Mouse (Mus musculus): ENCODE results near the gene Tm7sf3. TPM values are rescaled to one million over a fixed set of nuclear protein-coding genes. Genes with fewer than 3 reads are reported as not detected.
A peak's percentile ranks its signal among the peaks of the same experiment; 100 is the strongest.

Tm7sf3 gene
- polyA plus RNA-seq, 1 experiment from 2014 or later, result 21.9 TPM

DNA sequence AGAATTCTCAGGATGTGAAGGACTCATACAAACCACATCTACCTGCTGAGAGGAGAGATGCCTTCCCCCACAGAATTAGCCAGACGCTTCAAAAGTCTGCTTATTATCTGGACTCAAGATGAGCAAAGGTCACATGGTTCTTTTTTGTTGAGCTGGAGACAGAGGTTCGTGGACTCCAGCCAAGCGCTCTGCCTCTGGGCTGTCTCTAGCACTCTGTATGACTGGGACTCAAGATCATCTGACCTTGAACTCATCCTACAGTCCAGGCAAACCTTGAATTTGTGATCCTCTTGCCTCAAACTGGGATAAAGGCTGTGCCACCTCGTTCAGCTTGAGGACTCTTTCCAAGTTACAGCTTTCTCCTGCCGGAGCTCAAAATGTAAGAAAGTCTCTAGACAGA, 21.5 kb upstream of the Tm7sf3 start:
- Histone ChIP-seq H3K4me2 (ENCODE audit: low read depth, low read length) (no peak overlapping the region), H3K27ac (ENCODE audit: low read length) (no peak overlapping the region), H3K4me1 (ENCODE audit: control insufficient read depth, low read depth, low read length) (no peaks in the 10 kb centered on the region), H3K27me3 (ENCODE audit: control insufficient read depth, insufficient read depth, low read depth, low read length) (no peaks in the 10 kb centered on the region), H3K4me3 (ENCODE audit: low read depth, low read length) (no peak overlapping the region), H3K36me3 (ENCODE audit: control insufficient read depth, insufficient read depth) (no peaks in the 10 kb centered on the region), H3K9me3 (replicated peaks; ENCODE audit: control insufficient read depth, low read length) (no peaks in the 10 kb centered on the region), H3K9ac (ENCODE audit: low read depth, low read length) (no peak overlapping the region)
- 57% methylated on average over 5 of the region's 5 CpGs for WGBS (ENCODE audit: insufficient replicate concordance)
- ATAC-seq (ENCODE audit: low read depth), result no peak

DNA sequence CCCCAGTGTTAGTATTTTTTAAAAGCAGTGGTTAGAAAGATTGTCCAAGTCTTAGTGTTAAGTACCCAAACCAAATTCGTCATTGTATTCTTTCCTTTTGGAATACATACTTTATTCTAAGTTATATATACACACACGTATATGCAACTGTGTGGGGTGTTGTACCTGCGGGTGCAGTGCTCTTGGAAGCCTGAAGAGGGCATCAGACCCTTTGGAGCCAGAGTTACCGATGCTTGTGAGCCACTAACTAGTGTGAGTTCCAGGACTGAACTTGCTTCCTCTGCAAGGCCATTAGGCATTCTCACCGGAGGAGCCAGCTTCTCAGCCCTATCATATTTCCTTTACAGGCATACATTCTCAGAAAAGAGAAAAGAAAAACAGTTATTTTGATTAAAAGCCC, 20.1 kb upstream of the Tm7sf3 start:
- H3K9ac ChIP-seq (ENCODE audit: low read depth, low read length), result no peak overlapping the region
- no peaks in the 10 kb centered on the region for H3K9me3 ChIP-seq (replicated peaks; ENCODE audit: control insufficient read depth, low read length)
- 15% methylated on average over 5 of the region's 5 CpGs for WGBS (ENCODE audit: insufficient replicate concordance)
- H3K27ac ChIP-seq (ENCODE audit: low read length), result no peak overlapping the region
- H3K27me3 ChIP-seq (ENCODE audit: control insufficient read depth, insufficient read depth, low read depth, low read length), result no peaks in the 10 kb centered on the region
- H3K4me3 ChIP-seq (ENCODE audit: low read depth, low read length), result no peak overlapping the region
- H3K4me1 ChIP-seq (ENCODE audit: control insufficient read depth, low read depth, low read length), result no peaks in the 10 kb centered on the region
- H3K36me3 ChIP-seq (ENCODE audit: control insufficient read depth, insufficient read depth), result no peaks in the 10 kb centered on the region
- ATAC-seq (ENCODE audit: low read depth), result no peak
- no peak overlapping the region for H3K4me2 ChIP-seq (ENCODE audit: low read depth, low read length)

DNA sequence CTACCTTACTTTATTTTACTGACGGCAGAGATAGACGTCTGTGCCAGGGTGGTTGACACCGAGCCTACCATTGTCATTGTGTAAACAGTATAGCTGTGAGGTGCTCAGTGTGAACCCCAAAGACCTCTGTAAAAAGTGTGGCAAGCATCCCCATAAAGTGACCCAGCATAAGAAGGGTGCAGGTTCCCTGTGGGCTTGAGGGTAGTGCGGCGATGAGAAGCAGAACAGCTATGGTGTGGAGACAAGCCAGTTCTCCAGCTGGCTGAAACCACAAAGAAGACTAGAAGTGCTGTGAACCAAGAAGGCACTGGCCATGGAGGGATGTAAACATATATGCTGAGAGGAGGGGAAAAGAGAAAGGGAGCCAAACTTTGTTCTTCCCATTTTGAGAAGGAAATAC, 19.0 kb upstream of the Tm7sf3 start:
- WGBS (ENCODE audit: insufficient replicate concordance), result 57% methylated on average over 5 of the region's 5 CpGs
- Histone ChIP-seq H3K27ac (ENCODE audit: low read length) (no peak overlapping the region), H3K36me3 (ENCODE audit: control insufficient read depth, insufficient read depth) (no peaks in the 10 kb centered on the region), H3K9me3 (replicated peaks; ENCODE audit: control insufficient read depth, low read length) (no peaks in the 10 kb centered on the region), H3K27me3 (ENCODE audit: control insufficient read depth, insufficient read depth, low read depth, low read length) (no peaks in the 10 kb centered on the region), H3K9ac (ENCODE audit: low read depth, low read length) (no peak overlapping the region), H3K4me1 (ENCODE audit: control insufficient read depth, low read depth, low read length) (no peaks in the 10 kb centered on the region), H3K4me2 (ENCODE audit: low read depth, low read length) (no peak overlapping the region), H3K4me3 (ENCODE audit: low read depth, low read length) (no peak overlapping the region)
- ATAC-seq (ENCODE audit: low read depth), result no peak

DNA sequence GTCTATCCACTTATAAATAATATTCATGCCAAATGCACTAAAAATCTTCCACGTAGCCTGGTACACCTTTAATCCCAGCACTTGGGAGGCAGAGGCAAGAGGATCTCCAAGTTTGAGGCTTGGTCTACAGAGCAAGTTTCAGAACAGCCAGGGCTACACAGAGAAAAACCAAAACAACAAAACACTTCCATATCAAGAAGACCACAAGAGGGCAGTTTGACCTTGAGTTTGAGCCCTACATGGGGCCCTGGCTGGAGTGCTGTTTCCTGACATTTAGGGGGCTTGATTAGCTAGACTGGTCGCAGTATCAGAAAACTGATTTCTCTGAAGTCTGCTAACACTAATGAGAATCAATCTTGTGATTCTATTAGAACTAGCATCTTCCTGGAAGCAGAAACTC, 18.0 kb upstream of the Tm7sf3 start:
- no peak overlapping the region for H3K9ac ChIP-seq (ENCODE audit: low read depth, low read length)
- H3K9me3 ChIP-seq (replicated peaks; ENCODE audit: control insufficient read depth, low read length), result no peaks in the 10 kb centered on the region
- H3K4me1 ChIP-seq (ENCODE audit: control insufficient read depth, low read depth, low read length), result no peaks in the 10 kb centered on the region
- H3K27me3 ChIP-seq (ENCODE audit: control insufficient read depth, insufficient read depth, low read depth, low read length), result no peaks in the 10 kb centered on the region
- ATAC-seq (ENCODE audit: low read depth), result no peak
- no peak overlapping the region for H3K27ac ChIP-seq (ENCODE audit: low read length)
- H3K4me2 ChIP-seq (ENCODE audit: low read depth, low read length), result no peak overlapping the region
- WGBS (ENCODE audit: insufficient replicate concordance), result 44% methylated on average over 2 of the region's 2 CpGs
- H3K4me3 ChIP-seq (ENCODE audit: low read depth, low read length), result no peak overlapping the region
- H3K36me3 ChIP-seq (ENCODE audit: control insufficient read depth, insufficient read depth), result no peaks in the 10 kb centered on the region

DNA sequence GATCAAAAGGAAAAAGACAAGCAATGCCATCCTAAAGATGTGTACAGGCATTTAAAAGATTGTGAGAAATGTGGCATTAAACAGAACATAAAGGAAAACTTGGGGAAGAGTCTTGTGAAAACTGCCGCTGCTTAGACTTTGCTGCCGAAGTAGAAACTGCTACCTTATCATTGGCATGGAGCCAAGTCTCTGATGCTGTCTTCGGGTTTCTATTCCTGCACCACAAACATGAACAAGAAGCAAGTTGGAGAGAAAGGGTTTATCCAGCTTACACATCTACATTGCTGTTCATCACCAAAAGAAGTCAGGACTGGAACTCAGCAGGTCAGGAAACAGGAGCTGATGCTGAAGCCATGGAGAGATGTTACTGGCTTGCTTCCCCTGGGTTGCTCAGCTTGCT, 10.6 kb upstream of the Tm7sf3 start:
- Histone ChIP-seq H3K4me2 (ENCODE audit: low read depth, low read length) (no peak overlapping the region), H3K9ac (ENCODE audit: low read depth, low read length) (no peak overlapping the region), H3K36me3 (ENCODE audit: control insufficient read depth, insufficient read depth) (peaks cover 5% of the 10 kb centered on the region), H3K9me3 (replicated peaks; ENCODE audit: control insufficient read depth, low read length) (no peaks in the 10 kb centered on the region), H3K27ac (ENCODE audit: low read length) (no peak overlapping the region), H3K4me1 (ENCODE audit: control insufficient read depth, low read depth, low read length) (no peaks in the 10 kb centered on the region), H3K4me3 (ENCODE audit: low read depth, low read length) (no peak overlapping the region), H3K27me3 (ENCODE audit: control insufficient read depth, insufficient read depth, low read depth, low read length) (no peaks in the 10 kb centered on the region)
- 53% methylated on average over 3 of the region's 3 CpGs for WGBS (ENCODE audit: insufficient replicate concordance)
- no peak for ATAC-seq (ENCODE audit: low read depth)

DNA sequence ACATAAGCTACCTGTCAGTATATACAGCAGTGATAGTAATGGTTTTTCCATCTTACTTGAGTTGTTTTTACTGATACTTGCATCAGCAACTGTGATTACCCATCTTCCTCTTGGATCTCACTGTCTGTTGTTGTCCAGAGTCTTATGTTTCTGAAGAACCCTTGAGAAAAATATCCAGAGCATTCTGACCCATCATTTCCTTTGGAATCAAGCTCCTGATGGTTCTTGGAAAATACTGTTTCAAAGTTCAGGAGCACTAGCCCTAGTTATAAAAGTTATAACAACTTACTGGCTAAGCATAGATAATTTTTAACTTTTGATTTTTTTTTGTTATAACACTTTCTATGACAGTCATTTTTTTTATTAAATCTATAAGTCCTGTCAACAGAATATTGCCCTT, 8.8 kb upstream of the Tm7sf3 start:
- Histone ChIP-seq H3K27me3 (ENCODE audit: control insufficient read depth, insufficient read depth, low read depth, low read length) (no peaks in the 10 kb centered on the region), H3K9me3 (replicated peaks; ENCODE audit: control insufficient read depth, low read length) (no peaks in the 10 kb centered on the region), H3K4me2 (ENCODE audit: low read depth, low read length) (no peak overlapping the region), H3K36me3 (ENCODE audit: control insufficient read depth, insufficient read depth) (peaks cover 5% of the 10 kb centered on the region), H3K4me3 (ENCODE audit: low read depth, low read length) (no peak overlapping the region), H3K9ac (ENCODE audit: low read depth, low read length) (no peak overlapping the region), H3K27ac (ENCODE audit: low read length) (no peak overlapping the region), H3K4me1 (ENCODE audit: control insufficient read depth, low read depth, low read length) (no peaks in the 10 kb centered on the region)
- no peak for ATAC-seq (ENCODE audit: low read depth)

DNA sequence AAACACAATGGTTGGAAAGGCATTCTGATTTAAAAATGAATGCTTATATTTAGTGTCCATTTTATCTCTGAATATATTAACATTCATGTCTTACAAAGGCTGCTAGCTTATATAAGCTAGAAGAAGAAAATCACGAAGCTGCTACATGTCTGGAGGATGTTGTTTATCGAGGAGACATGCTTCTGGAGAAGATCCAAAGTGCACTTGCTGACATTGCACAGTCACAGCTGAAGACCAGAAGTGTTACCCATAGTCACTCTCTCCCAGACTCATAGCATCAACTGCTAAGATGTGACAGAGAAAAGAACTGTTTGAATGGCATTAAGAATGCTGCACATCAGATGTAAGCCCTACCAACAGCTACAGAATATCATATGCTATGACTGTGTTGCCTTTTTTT, 7.4 kb upstream of the Tm7sf3 start:
- Histone ChIP-seq H3K27me3 (ENCODE audit: control insufficient read depth, insufficient read depth, low read depth, low read length) (no peaks in the 10 kb centered on the region), H3K9me3 (replicated peaks; ENCODE audit: control insufficient read depth, low read length) (no peaks in the 10 kb centered on the region), H3K4me1 (ENCODE audit: control insufficient read depth, low read depth, low read length) (no peaks in the 10 kb centered on the region), H3K27ac (ENCODE audit: low read length) (no peak overlapping the region), H3K4me2 (ENCODE audit: low read depth, low read length) (no peak overlapping the region), H3K9ac (ENCODE audit: low read depth, low read length) (no peak overlapping the region), H3K4me3 (ENCODE audit: low read depth, low read length) (no peak overlapping the region), H3K36me3 (ENCODE audit: control insufficient read depth, insufficient read depth) (peaks cover 5% of the 10 kb centered on the region)
- 76% methylated on average over 2 of the region's 2 CpGs for WGBS (ENCODE audit: insufficient replicate concordance)
- no peak for ATAC-seq (ENCODE audit: low read depth)

DNA sequence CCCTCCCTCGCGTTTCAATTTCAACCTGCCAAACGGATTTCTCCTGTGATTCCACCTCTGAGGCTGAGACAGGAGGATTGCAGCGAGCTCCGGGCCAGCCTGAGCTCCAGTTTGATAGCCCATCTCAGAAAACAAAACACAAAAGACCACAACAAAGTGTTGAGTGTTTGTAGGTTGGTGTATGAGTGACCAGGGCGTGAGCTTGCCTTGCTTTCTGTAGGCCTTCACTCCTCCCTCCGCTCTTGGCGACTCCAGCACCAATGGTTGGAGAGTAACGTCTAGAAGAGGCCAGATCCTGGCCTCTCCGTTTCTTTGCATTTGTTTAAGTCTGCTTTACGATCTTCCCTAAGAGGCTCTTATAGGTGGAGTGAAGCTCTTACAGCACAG, 553 bp upstream of the Tm7sf3 start:
- Histone ChIP-seq H3K4me2 (ENCODE audit: low read depth, low read length) (peak overlapping the region; percentile 81), H3K27me3 (ENCODE audit: control insufficient read depth, insufficient read depth, low read depth, low read length) (no peaks in the 10 kb centered on the region), H3K36me3 (ENCODE audit: control insufficient read depth, insufficient read depth) (no peaks in the 10 kb centered on the region), H3K27ac (ENCODE audit: low read length) (peak overlapping the region; percentile 91), H3K4me3 (ENCODE audit: low read depth, low read length) (peak overlapping the region; percentile 95), H3K9me3 (replicated peaks; ENCODE audit: control insufficient read depth, low read length) (no peaks in the 10 kb centered on the region), H3K4me1 (ENCODE audit: control insufficient read depth, low read depth, low read length) (peaks cover 21% of the 10 kb centered on the region), H3K9ac (ENCODE audit: low read depth, low read length) (peak overlapping the region; percentile 97)
- peak; percentile 10; the same call in 1 of the 2 replicates for ATAC-seq (ENCODE audit: low read depth)
- 14% methylated on average over 11 of the region's 11 CpGs for WGBS (ENCODE audit: insufficient replicate concordance)

DNA sequence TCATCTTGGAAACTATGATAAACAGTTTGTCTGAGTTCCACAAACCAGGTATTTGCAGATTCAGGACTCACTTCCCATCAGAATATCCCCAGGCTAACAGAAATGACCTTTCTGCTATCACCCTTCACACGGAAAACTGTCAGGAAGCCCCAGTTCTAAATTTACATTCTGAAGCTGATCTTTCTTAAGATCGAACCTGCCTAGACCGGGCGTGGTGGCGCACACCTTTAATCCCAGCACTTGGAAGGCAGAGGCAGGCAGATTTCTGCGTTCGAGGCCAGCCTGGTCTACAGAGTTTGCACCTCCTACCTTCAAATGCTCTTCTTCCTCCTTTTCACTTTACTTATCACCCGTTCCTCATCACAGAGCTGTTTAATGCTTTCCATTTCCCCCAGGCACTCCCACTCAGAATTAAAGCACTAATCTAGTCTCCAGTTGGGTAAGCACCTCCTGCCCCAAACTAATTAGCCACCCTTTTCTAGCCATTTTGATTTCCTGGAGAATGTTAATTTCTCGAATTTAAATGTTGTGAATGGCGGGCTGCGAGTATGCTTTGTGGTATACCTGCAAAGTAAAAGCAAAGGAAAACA, 908 bp downstream of the Tm7sf3 start:
- no peaks in the 10 kb centered on the region for H3K36me3 ChIP-seq (ENCODE audit: control insufficient read depth, insufficient read depth)
- no peaks in the 10 kb centered on the region for H3K9me3 ChIP-seq (replicated peaks; ENCODE audit: control insufficient read depth, low read length)
- WGBS (ENCODE audit: insufficient replicate concordance), result 42% methylated on average over 11 of the region's 11 CpGs
- H3K4me3 ChIP-seq (ENCODE audit: low read depth, low read length), result peak overlapping the region; percentile 95
- peaks cover 21% of the 10 kb centered on the region for H3K4me1 ChIP-seq (ENCODE audit: control insufficient read depth, low read depth, low read length)
- H3K9ac ChIP-seq (ENCODE audit: low read depth, low read length), result peak overlapping the region; percentile 67
- ATAC-seq (ENCODE audit: low read depth), result no peak
- H3K27me3 ChIP-seq (ENCODE audit: control insufficient read depth, insufficient read depth, low read depth, low read length), result no peaks in the 10 kb centered on the region
- H3K4me2 ChIP-seq (ENCODE audit: low read depth, low read length), result peak overlapping the region; percentile 81
- H3K27ac ChIP-seq (ENCODE audit: low read length), result peak overlapping the region; percentile 65

Data from liver, embryonic 16.5 days (tissue).